Mouse (Mus musculus): Measurements from ENCODE around the gene Atp6v1fnb. TPM values are rescaled to one million over a fixed set of nuclear protein-coding genes. Genes with fewer than 3 reads are reported as not detected.

The Atp6v1fnb gene
- not detected for polyA plus RNA-seq (2014; fragmentation: Illumina TruSeq; extraction: RNeasy Lipid Tissue Mini Kit (QIAGEN cat#74804))

DNA sequence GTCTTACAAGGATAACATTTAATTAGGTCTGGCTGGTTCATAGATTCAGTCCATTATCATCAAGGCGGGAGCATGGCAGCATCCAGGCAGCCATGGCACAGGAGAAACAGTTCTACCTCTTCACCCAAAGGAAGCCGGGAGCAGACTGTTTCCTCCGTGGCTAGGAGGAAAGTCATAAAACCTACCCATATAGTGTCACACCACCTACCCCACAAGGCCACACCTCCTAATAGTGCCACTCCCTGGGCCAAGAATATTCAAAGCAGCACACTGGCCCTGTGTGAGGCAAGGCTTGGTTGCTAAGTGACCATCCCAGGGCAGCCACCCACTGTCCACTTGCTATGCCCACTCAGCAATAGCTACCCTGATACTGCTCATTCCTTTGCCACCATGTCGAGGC lies at the start of gene Atp6v1fnb:
Gene Atp6v1fnb, plus strand, starts transcription at position 301 of the 400 bp plus-strand sequence.

GRCm38 (mm10) chr6:29433038-29433803 lies 38.0 kb upstream of the Atp6v1fnb start, which contains the start of gene Flnc:
Gene Flnc (plus strand): TSS chr6:29433256.

DNA sequence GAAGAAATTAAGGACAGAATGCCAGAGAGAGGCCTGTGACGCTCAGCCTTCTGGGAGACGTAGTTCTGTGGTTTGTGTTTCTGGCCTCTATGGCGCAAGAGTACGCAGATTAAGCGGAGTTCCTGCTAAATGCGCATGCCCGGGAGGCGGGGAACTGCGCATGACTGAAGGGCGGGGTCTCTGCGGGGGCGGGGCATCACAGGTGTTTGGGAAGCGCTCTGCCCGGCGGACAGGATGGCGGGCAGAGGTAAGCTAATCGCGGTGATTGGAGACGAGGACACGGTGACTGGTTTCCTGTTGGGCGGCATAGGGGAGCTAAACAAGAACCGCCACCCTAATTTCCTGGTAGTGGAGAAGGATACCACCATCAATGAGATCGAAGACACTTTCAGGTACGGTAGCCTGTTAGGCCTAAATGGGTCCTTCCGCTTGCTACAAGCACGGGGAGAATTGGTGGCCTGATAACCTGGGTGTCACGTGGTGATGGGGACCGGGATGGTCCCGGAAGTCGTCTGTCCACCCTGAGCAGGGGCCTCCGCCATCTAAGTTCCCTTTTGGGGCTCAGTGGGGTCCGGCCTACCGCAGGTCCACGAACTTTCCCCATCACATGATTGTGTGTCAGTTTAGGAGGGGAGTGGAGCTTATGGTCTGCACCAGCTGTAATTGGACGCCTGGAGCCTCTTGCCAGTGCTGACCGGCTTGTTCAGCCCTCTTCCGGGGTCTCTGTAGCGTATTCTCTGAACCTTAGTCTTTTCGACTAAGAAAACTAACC lies 3.5 kb upstream of the Atp6v1fnb start, which contains the start of gene Atp6v1f:
Gene Atp6v1f, plus strand, starts transcription at position 136 of the 772 bp plus-strand sequence.

GRCm38 (mm10) chr6:29507447-29508309 lies 36.4 kb downstream of the Atp6v1fnb start, which contains the start of gene Kcp:
Gene Kcp (minus strand): TSS chr6:29507952.

Other genes with a start within 250 kb of the Atp6v1fnb start
- gene Hilpda, start 198.9 kb upstream of the Atp6v1fnb start, polyA plus RNA-seq (2014; fragmentation: Illumina TruSeq; extraction: RNeasy Lipid Tissue Mini Kit (QIAGEN cat#74804)), result 15.9 TPM
- not detected for gene Fam71f2, start 191.8 kb upstream of the Atp6v1fnb start, polyA plus RNA-seq (2014; fragmentation: Illumina TruSeq; extraction: RNeasy Lipid Tissue Mini Kit (QIAGEN cat#74804))
- gene Fam71f1, start 152.3 kb upstream of the Atp6v1fnb start, polyA plus RNA-seq (2014; fragmentation: Illumina TruSeq; extraction: RNeasy Lipid Tissue Mini Kit (QIAGEN cat#74804)), result not detected
- gene Calu, start 123.4 kb upstream of the Atp6v1fnb start, polyA plus RNA-seq (2014; fragmentation: Illumina TruSeq; extraction: RNeasy Lipid Tissue Mini Kit (QIAGEN cat#74804)), result 605 TPM
- gene Opn1sw, start 83.0 kb upstream of the Atp6v1fnb start, polyA plus RNA-seq (2014; fragmentation: Illumina TruSeq; extraction: RNeasy Lipid Tissue Mini Kit (QIAGEN cat#74804)), result not detected
- 1.2 TPM for gene Ccdc136, start 75.1 kb upstream of the Atp6v1fnb start, polyA plus RNA-seq (2014; fragmentation: Illumina TruSeq; extraction: RNeasy Lipid Tissue Mini Kit (QIAGEN cat#74804))
- gene Flnc, start 38.2 kb upstream of the Atp6v1fnb start, polyA plus RNA-seq (2014; fragmentation: Illumina TruSeq; extraction: RNeasy Lipid Tissue Mini Kit (QIAGEN cat#74804)), result 0.20 TPM
- gene Atp6v1f, start 3.7 kb upstream of the Atp6v1fnb start, polyA plus RNA-seq (2014; fragmentation: Illumina TruSeq; extraction: RNeasy Lipid Tissue Mini Kit (QIAGEN cat#74804)), result 16.8 TPM
- not detected for gene Kcp, start 36.5 kb downstream of the Atp6v1fnb start, polyA plus RNA-seq (2014; fragmentation: Illumina TruSeq; extraction: RNeasy Lipid Tissue Mini Kit (QIAGEN cat#74804))
- 1.6 TPM for gene Irf5, start 55.2 kb downstream of the Atp6v1fnb start, polyA plus RNA-seq (2014; fragmentation: Illumina TruSeq; extraction: RNeasy Lipid Tissue Mini Kit (QIAGEN cat#74804))
- 79.3 TPM for gene Tnpo3, start 138.4 kb downstream of the Atp6v1fnb start, polyA plus RNA-seq (2014; fragmentation: Illumina TruSeq; extraction: RNeasy Lipid Tissue Mini Kit (QIAGEN cat#74804))
- gene Tspan33, start 222.8 kb downstream of the Atp6v1fnb start, polyA plus RNA-seq (2014; fragmentation: Illumina TruSeq; extraction: RNeasy Lipid Tissue Mini Kit (QIAGEN cat#74804)), result 0.31 TPM

Data from ovary, adult 10 weeks (tissue).